Mouse (Mus musculus): Measurements from ENCODE around the gene Gm21312. TPM values are rescaled to one million over a fixed set of nuclear protein-coding genes. Genes with fewer than 3 reads are reported as not detected.

Gm21312 gene
- polyA plus RNA-seq, 1 experiment from 2014 or later, result not detected

Other genes starting within 250 kb of the Gm21312 start
- gene Gm21293, start 34.0 kb upstream of the Gm21312 start, polyA plus RNA-seq (2015; fragmentation: Nextera tagmentation; extraction: Ambion mirVana), result not detected in 2 replicates
- gene Gm6763, start 25.5 kb upstream of the Gm21312 start, polyA plus RNA-seq (2015; fragmentation: Nextera tagmentation; extraction: Ambion mirVana), result not detected in 2 replicates
- not detected in 2 replicates for gene Gm8764, start 17.0 kb upstream of the Gm21312 start, polyA plus RNA-seq (2015; fragmentation: Nextera tagmentation; extraction: Ambion mirVana)
- not detected in 2 replicates for gene Gm21304, start 8.5 kb upstream of the Gm21312 start, polyA plus RNA-seq (2015; fragmentation: Nextera tagmentation; extraction: Ambion mirVana)
- gene Gm20765, start 8.5 kb downstream of the Gm21312 start, polyA plus RNA-seq (2015; fragmentation: Nextera tagmentation; extraction: Ambion mirVana), result not detected in 2 replicates
- not detected in 2 replicates for gene Gm4340, start 17.0 kb downstream of the Gm21312 start, polyA plus RNA-seq (2015; fragmentation: Nextera tagmentation; extraction: Ambion mirVana)

All from neural tube, embryonic 15.5 days (tissue).